Mouse (Mus musculus) CH12.LX (cell line): ENCODE results near the gene Napa.

ENCODE experiments used
- CTCF ChIP-seq, 2 experiments: IDR thresholded peaks in 1 of 2; conservative IDR thresholded peaks in 1 of 2; 2 replicates each; pipeline ENCODE4 v1.5.1; 2011 to 2012; ENCODE audit warnings: low read depth in 2 of 2, low read length in 2 of 2, improper control_type of control experiment in 1 of 2, inconsistent platforms in 1 of 2, mild to moderate bottlenecking in 1 of 2, moderate library complexity in 1 of 2
- JUN ChIP-seq: IDR thresholded peaks from 2 replicates; pipeline ENCODE4 v1.6.1; 2011; ENCODE audit warnings: low read depth, mild to moderate bottlenecking, low read length, improper control_type of control experiment, moderate library complexity; ENCODE audit not compliant: insufficient read depth
- JUND ChIP-seq: conservative IDR thresholded peaks from 2 replicates; pipeline ENCODE4 v1.6.1; 2011; ENCODE audit warnings: low read depth, low read length, improper control_type of control experiment
- KAT2A ChIP-seq: IDR thresholded peaks from 2 replicates; pipeline ENCODE4 v1.6.1; 2012; ENCODE audit warnings: low read length, improper control_type of control experiment, inconsistent platforms; ENCODE audit not compliant: insufficient replicate concordance
- MEF2A ChIP-seq: IDR thresholded peaks from 2 replicates; pipeline ENCODE4 v1.6.1; 2014; ENCODE audit warnings: low read depth, mild to moderate bottlenecking, inconsistent platforms, low read length, improper control_type of control experiment, borderline replicate concordance
- POLR2A ChIP-seq: IDR thresholded peaks from 2 replicates; pipeline ENCODE4 v1.6.1; 2011; ENCODE audit warnings: low read depth, mild to moderate bottlenecking, improper control_type of control experiment, low read length
- TBP ChIP-seq: conservative IDR thresholded peaks from 2 replicates; pipeline ENCODE4 v1.6.1; 2011; ENCODE audit warnings: low read depth, low read length, improper control_type of control experiment
- TCF12 ChIP-seq: IDR thresholded peaks from 2 replicates; pipeline ENCODE4 v1.6.1; 2014; ENCODE audit warnings: low read depth, mild to moderate bottlenecking, inconsistent platforms, low read length, improper control_type of control experiment
- USF1 ChIP-seq: IDR thresholded peaks from 2 replicates; pipeline ENCODE4 v1.6.1; 2014; ENCODE audit warnings: low read depth, mild to moderate bottlenecking, inconsistent platforms, low read length, improper control_type of control experiment
- ZMIZ1 ChIP-seq: IDR thresholded peaks from 2 replicates; pipeline ENCODE4 v1.6.1; 2012; ENCODE audit warnings: low read depth, mild to moderate bottlenecking, inconsistent platforms, low read length, improper control_type of control experiment

- TF ChIP-seq TBP (no peak), MEF2A (no peak), ZMIZ1 (no peak), CTCF (conservative IDR thresholded peaks at IDR 0.05 in 1 of 2, IDR thresholded peaks at IDR 0.05 in 1 of 2; ENCODE audit: low read depth in 2 of 2, low read length in 2 of 2) (no peak), POLR2A (no peak), USF1 (no peak), JUN (no peak), KAT2A (no peak), JUND (no peak), TCF12 (no peak)
These were observed 48.5 kb downstream of the Napa start for GRCm38 (mm10) chr7:16146489-16147410.
